Mouse (Mus musculus): ENCODE data around the gene Med29.

The Med29 gene

GRCm38 (mm10) chr7:28338108-28338998 is 54.2 kb downstream of the Med29 start, which contains the start of gene Supt5:
Gene Supt5 (minus strand): TSS chr7:28338746.
- in situ Hi-C loops (cut with MboI; ENCODE audit: low pct_unique_long_range_greater_than_20kb in 1 of 2, low sequenced_read_pairs in 2 of 2, unreplicated experiment in 1 of 2) = no loop called here
